Mouse (Mus musculus): ENCODE measurements around the gene Tomm40. TPM values are rescaled to one million over a fixed set of nuclear protein-coding genes. Genes with fewer than 3 reads are reported as not detected.

Tomm40 gene
- polyA plus RNA-seq, 1 experiment, result 23.8 TPM

GRCm38 (mm10) chr7:19664955-19665841 lies 50.0 kb downstream of the Tomm40 start, which contains the start of gene Clptm1:
Clptm1 (minus strand) TSS chr7:19665033.
- no peak for TF ChIP-seq CTCF (IDR thresholded peaks at IDR 0.05; ENCODE audit: low read depth, low read length)
- TF ChIP-seq POLR2A (IDR thresholded peaks at IDR 0.05; ENCODE audit: borderline replicate concordance, low read depth, low read length), result no peak
- Histone ChIP-seq H3K4me1 (ENCODE audit: control insufficient read depth, insufficient read depth, low read length) (peaks cover 38% of the 10 kb centered on the region), H3K4me3 (ENCODE audit: insufficient read depth, low read length) (peak within 1 kb of the TSS; percentile 96), H3K27ac (ENCODE audit: insufficient read depth, low read depth, low read length) (peak within 1 kb of the TSS; percentile 95)

GRCm38 (mm10) chr7:19664455-19664954 lies 50.7 kb downstream of the Tomm40 start:
- H3K4me1 ChIP-seq (ENCODE audit: control insufficient read depth, insufficient read depth, low read length), result peaks cover 36% of the 10 kb centered on the region
- TF ChIP-seq CTCF (IDR thresholded peaks at IDR 0.05; ENCODE audit: low read depth, low read length) (no peak), POLR2A (IDR thresholded peaks at IDR 0.05; ENCODE audit: borderline replicate concordance, low read depth, low read length) (no peak)
- peak overlapping the region; percentile 96 for H3K4me3 ChIP-seq (ENCODE audit: insufficient read depth, low read length)
- no peak overlapping the region for H3K27ac ChIP-seq (ENCODE audit: insufficient read depth, low read depth, low read length)

- Histone ChIP-seq H3K4me3 (ENCODE audit: insufficient read depth, low read length) (peak overlapping the region; percentile 96), H3K27ac (ENCODE audit: insufficient read depth, low read depth, low read length) (no peak overlapping the region), H3K4me1 (ENCODE audit: control insufficient read depth, insufficient read depth, low read length) (peaks cover 31% of the 10 kb centered on the region)
- TF ChIP-seq POLR2A (IDR thresholded peaks at IDR 0.05; ENCODE audit: borderline replicate concordance, low read depth, low read length), result no peak
- TF ChIP-seq CTCF (IDR thresholded peaks at IDR 0.05; ENCODE audit: low read depth, low read length), result no peak
Measured at GRCm38 (mm10) chr7:19663940-19664339, 51.3 kb downstream of the Tomm40 start.

GRCm38 (mm10) chr7:19652614-19653013 lies 62.6 kb downstream of the Tomm40 start:
- Histone ChIP-seq H3K4me1 (ENCODE audit: control insufficient read depth, insufficient read depth, low read length) (no peaks in the 10 kb centered on the region), H3K4me3 (ENCODE audit: insufficient read depth, low read length) (no peak overlapping the region), H3K27ac (ENCODE audit: insufficient read depth, low read depth, low read length) (no peak overlapping the region)
- no peak for TF ChIP-seq POLR2A (IDR thresholded peaks at IDR 0.05; ENCODE audit: borderline replicate concordance, low read depth, low read length)
- TF ChIP-seq CTCF (IDR thresholded peaks at IDR 0.05; ENCODE audit: low read depth, low read length), result no peak

Other genes starting within 250 kb of the Tomm40 start
- 9.7 and 11.0 TPM in 2 replicates for gene Bloc1s3, start 207.1 kb downstream of the Tomm40 start, polyA plus RNA-seq (2012; ENCODE audit: insufficient read depth, insufficient read length, missing spikeins)
- 51.4 and 57.0 TPM in 2 replicates for gene Trappc6a, start 207.0 kb downstream of the Tomm40 start, polyA plus RNA-seq (2012; ENCODE audit: insufficient read depth, insufficient read length, missing spikeins)
- not detected in 2 replicates for gene Nkpd1, start 197.6 kb downstream of the Tomm40 start, polyA plus RNA-seq (2012; ENCODE audit: insufficient read depth, insufficient read length, missing spikeins)
- 19.3 and 25.7 TPM in 2 replicates for gene Ppp1r37, start 152.4 kb downstream of the Tomm40 start, polyA plus RNA-seq (2012; ENCODE audit: insufficient read depth, insufficient read length, missing spikeins)
- 0.60 TPM in 1 of 2 replicates, not detected in the other for gene Zfp296, start 138.2 kb downstream of the Tomm40 start, polyA plus RNA-seq (2012; ENCODE audit: insufficient read depth, insufficient read length, missing spikeins)
- gene Gemin7, start 137.8 kb downstream of the Tomm40 start, polyA plus RNA-seq (2012; ENCODE audit: insufficient read depth, insufficient read length, missing spikeins), result 51.6 and 52.0 TPM in 2 replicates
- 41.1 and 53.9 TPM in 2 replicates for gene Clasrp, start 111.0 kb downstream of the Tomm40 start, polyA plus RNA-seq (2012; ENCODE audit: insufficient read depth, insufficient read length, missing spikeins)
- gene Relb, start 86.0 kb downstream of the Tomm40 start, polyA plus RNA-seq (2012; ENCODE audit: insufficient read depth, insufficient read length, missing spikeins), result 33.2 and 35.7 TPM in 2 replicates
- 81.9 and 95.3 TPM in 2 replicates for gene Clptm1, start 50.4 kb downstream of the Tomm40 start, polyA plus RNA-seq (2012; ENCODE audit: insufficient read depth, insufficient read length, missing spikeins)
- gene Apoc2, start 37.5 kb downstream of the Tomm40 start, polyA plus RNA-seq (2012; ENCODE audit: insufficient read depth, insufficient read length, missing spikeins), result 56.2 and 70.4 TPM in 2 replicates
- not detected in 2 replicates for gene Gm44805, start 34.0 kb downstream of the Tomm40 start, polyA plus RNA-seq (2012; ENCODE audit: insufficient read depth, insufficient read length, missing spikeins)
- gene Apoc4, start 34.0 kb downstream of the Tomm40 start, polyA plus RNA-seq (2012; ENCODE audit: insufficient read depth, insufficient read length, missing spikeins), result not detected in 2 replicates
- gene Apoc1, start 22.8 kb downstream of the Tomm40 start, polyA plus RNA-seq (2012; ENCODE audit: insufficient read depth, insufficient read length, missing spikeins), result not detected in 2 replicates
- gene Apoe, start 16.2 kb downstream of the Tomm40 start, polyA plus RNA-seq (2012; ENCODE audit: insufficient read depth, insufficient read length, missing spikeins), result 16,287 and 16,533 TPM in 2 replicates
- 12.7 and 12.9 TPM in 2 replicates for gene Nectin2, start 35.0 kb upstream of the Tomm40 start, polyA plus RNA-seq (2012; ENCODE audit: insufficient read depth, insufficient read length, missing spikeins)
- 0.52 and 2.6 TPM in 2 replicates for gene Bcam, start 55.6 kb upstream of the Tomm40 start, polyA plus RNA-seq (2012; ENCODE audit: insufficient read depth, insufficient read length, missing spikeins)
- not detected in 2 replicates for gene Cblc, start 81.4 kb upstream of the Tomm40 start, polyA plus RNA-seq (2012; ENCODE audit: insufficient read depth, insufficient read length, missing spikeins)
- gene Bcl3, start 107.3 kb upstream of the Tomm40 start, polyA plus RNA-seq (2012; ENCODE audit: insufficient read depth, insufficient read length, missing spikeins), result 60.7 and 72.2 TPM in 2 replicates
- not detected in 2 replicates for gene Gm19345, start 136.6 kb upstream of the Tomm40 start, polyA plus RNA-seq (2012; ENCODE audit: insufficient read depth, insufficient read length, missing spikeins)
- gene Ceacam16, start 145.9 kb upstream of the Tomm40 start, polyA plus RNA-seq (2012; ENCODE audit: insufficient read depth, insufficient read length, missing spikeins), result 1.6 and 3.5 TPM in 2 replicates
- 8.1 and 8.5 TPM in 2 replicates for gene Ceacam19, start 172.5 kb upstream of the Tomm40 start, polyA plus RNA-seq (2012; ENCODE audit: insufficient read depth, insufficient read length, missing spikeins)
- 13.0 and 16.9 TPM in 2 replicates for gene Pvr, start 205.7 kb upstream of the Tomm40 start, polyA plus RNA-seq (2012; ENCODE audit: insufficient read depth, insufficient read length, missing spikeins)
- not detected in 2 replicates for gene Igsf23, start 235.3 kb upstream of the Tomm40 start, polyA plus RNA-seq (2012; ENCODE audit: insufficient read depth, insufficient read length, missing spikeins)
- not detected in 2 replicates for gene Ceacam20, start 250.0 kb upstream of the Tomm40 start, polyA plus RNA-seq (2012; ENCODE audit: insufficient read depth, insufficient read length, missing spikeins)

All from bone marrow macrophage, adult 2 months (primary cell).